Mouse (Mus musculus) thymus, postnatal 4 days (tissue): ENCODE results near the gene Myo1f.
"Not testable (repeated sequence)": the region's sequence is repeated elsewhere in the genome, so short reads cannot be mapped to it uniquely, and the experiment has no call there.

Source experiments
- DNase-seq: peaks from one replicate; pipeline ENCODE4 v3.0.0; 2021

Myo1f gene

GRCm38 (mm10) chr17:33586011-33586410 is 30.5 kb downstream of the Myo1f start:
- DNase-seq = no peak

- peak; percentile 24 for DNase-seq
Observed at GRCm38 (mm10) chr17:33597271-33597670, 41.8 kb downstream of the Myo1f start.

GRCm38 (mm10) chr17:33598506-33598905 is 43.0 kb downstream of the Myo1f start:
- DNase-seq = no peak

GRCm38 (mm10) chr17:33599836-33600475 is 44.4 kb downstream of the Myo1f start:
- DNase-seq = no peak

GRCm38 (mm10) chr17:33600831-33601230 is 45.3 kb downstream of the Myo1f start:
- DNase-seq = no peak

GRCm38 (mm10) chr17:33601947-33602346 is 46.4 kb downstream of the Myo1f start:
- no peak for DNase-seq

- DNase-seq = no peak
Observed at GRCm38 (mm10) chr17:33607273-33607672, 51.8 kb downstream of the Myo1f start.

- no peak for DNase-seq
Observed at GRCm38 (mm10) chr17:33610548-33610947, 55.0 kb downstream of the Myo1f start.

- DNase-seq = not testable (repeated sequence)
Observed at GRCm38 (mm10) chr17:33613726-33614125, 58.2 kb downstream of the Myo1f start.

GRCm38 (mm10) chr17:33627281-33627680 is 71.8 kb downstream of the Myo1f start:
- no peak for DNase-seq

GRCm38 (mm10) chr17:33628621-33629486 is 73.3 kb downstream of the Myo1f start, which contains the start of gene Zfp414:
Gene Zfp414, plus strand, starts transcription at chr17:33629090.
- peak; percentile 93 for DNase-seq

- peak; percentile 19 for DNase-seq
Observed at GRCm38 (mm10) chr17:33629487-33630125, 74.1 kb downstream of the Myo1f start.

- peak; percentile 12 for DNase-seq
Observed at GRCm38 (mm10) chr17:33630171-33630895, 74.8 kb downstream of the Myo1f start.

- peak; percentile 9 for DNase-seq
Observed at GRCm38 (mm10) chr17:33631236-33631635, 75.7 kb downstream of the Myo1f start.

GRCm38 (mm10) chr17:33631796-33632195 is 76.3 kb downstream of the Myo1f start:
- DNase-seq = peak; percentile 8

- no peak for DNase-seq
Observed at GRCm38 (mm10) chr17:33637038-33637437, 81.5 kb downstream of the Myo1f start.

GRCm38 (mm10) chr17:33637516-33638276 is 82.2 kb downstream of the Myo1f start, which contains the start of gene Pram1:
Gene Pram1, plus strand, starts transcription at chr17:33638056.
- peak; percentile 10 for DNase-seq

- no peak for DNase-seq
Observed at GRCm38 (mm10) chr17:33639743-33640142, 84.2 kb downstream of the Myo1f start.

GRCm38 (mm10) chr17:33644068-33644467 is 88.6 kb downstream of the Myo1f start:
- no peak for DNase-seq

GRCm38 (mm10) chr17:33645073-33645472 is 89.6 kb downstream of the Myo1f start:
- DNase-seq = no peak

- DNase-seq = no peak
Observed at GRCm38 (mm10) chr17:33649781-33650475, 94.4 kb downstream of the Myo1f start.
